Mouse (Mus musculus) small intestine, adult 10 weeks (tissue): Measurements from ENCODE around the gene Uchl1. TPM values are rescaled to one million over a fixed set of nuclear protein-coding genes. Genes with fewer than 3 reads are reported as not detected.

ENCODE experiments used
- polyA plus RNA-seq: library from polyadenylated mRNA; stranded (reverse); fragments of 350-450 nt; fragmentation: Illumina TruSeq; extraction: RNeasy Lipid Tissue Mini Kit (QIAGEN cat#74804); gene quantifications from one replicate; pipeline ENCODE4 v1.2.3, GENCODE M21; 2014; ENCODE audit warnings: low replicate concordance

The Uchl1 gene
- polyA plus RNA-seq = 0.82 TPM

GRCm38 (mm10) chr5:66675983-66676382 is at the start of gene Uchl1:
Uchl1 (plus strand) TSS chr5:66676091.

Other genes starting within 250 kb of the Uchl1 start
- gene Apbb2, start 57.3 kb upstream of the Uchl1 start, polyA plus RNA-seq = 9.5 TPM
- 1.9 TPM for gene Limch1, start 69.7 kb downstream of the Uchl1 start, polyA plus RNA-seq